Mouse (Mus musculus): Measurements from ENCODE around the gene Tfb2m. TPM values are rescaled to one million over a fixed set of nuclear protein-coding genes. Genes with fewer than 3 reads are reported as not detected.

Gene Tfb2m
- polyA plus RNA-seq, 1 experiment from 2014 or later: 32.6 TPM

DNA sequence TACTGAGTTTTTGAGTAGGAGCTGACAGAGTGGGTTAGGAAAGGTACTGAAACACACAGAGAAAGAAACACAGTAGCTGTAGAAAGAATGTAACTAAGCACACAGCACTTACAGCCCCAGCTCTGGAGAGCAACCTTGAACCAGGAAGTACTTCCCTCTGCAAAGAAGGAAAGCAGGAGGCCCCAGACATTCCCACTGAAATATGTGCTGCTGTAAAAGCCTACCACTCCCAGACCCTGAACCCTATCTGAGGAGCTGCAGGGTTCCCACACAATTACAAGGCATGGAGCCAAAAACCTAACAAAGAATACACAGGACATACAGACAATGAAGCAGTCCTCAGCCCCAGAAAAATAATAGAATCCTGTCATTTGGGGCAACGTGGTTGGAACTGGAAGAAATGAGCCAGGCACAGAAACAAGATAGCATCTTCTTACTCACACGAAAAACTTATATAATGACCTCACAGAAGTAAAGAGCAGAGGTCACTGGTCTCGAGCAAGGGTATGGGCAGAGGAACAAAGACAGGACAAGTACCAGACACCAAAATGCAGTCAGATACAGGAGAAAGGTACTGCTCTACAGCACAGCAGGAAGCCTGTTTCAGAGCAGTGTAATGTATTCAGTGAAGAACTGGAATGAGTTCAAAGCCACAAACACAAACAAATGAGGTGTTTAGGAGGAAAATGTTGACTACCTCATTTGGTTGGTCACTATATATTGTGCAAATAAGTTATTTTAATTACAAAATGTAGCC lies 60.1 kb downstream of the Tfb2m start:
- no peak overlapping the region for H3K27ac ChIP-seq
- H3K4me2 ChIP-seq: no peak overlapping the region
- no peak overlapping the region for H3K4me3 ChIP-seq
- peaks cover 8% of the 10 kb centered on the region for H3K4me1 ChIP-seq
- no peak for ATAC-seq
- H3K9ac ChIP-seq: no peak overlapping the region
- peaks cover 3% of the 10 kb centered on the region for H3K9me3 ChIP-seq (replicated peaks)
- H3K36me3 ChIP-seq (ENCODE audit: poor library complexity, severe bottlenecking): no peaks in the 10 kb centered on the region
- WGBS: 24% methylated on average over 3 of the region's 3 CpGs
- no peaks in the 10 kb centered on the region for H3K27me3 ChIP-seq

DNA sequence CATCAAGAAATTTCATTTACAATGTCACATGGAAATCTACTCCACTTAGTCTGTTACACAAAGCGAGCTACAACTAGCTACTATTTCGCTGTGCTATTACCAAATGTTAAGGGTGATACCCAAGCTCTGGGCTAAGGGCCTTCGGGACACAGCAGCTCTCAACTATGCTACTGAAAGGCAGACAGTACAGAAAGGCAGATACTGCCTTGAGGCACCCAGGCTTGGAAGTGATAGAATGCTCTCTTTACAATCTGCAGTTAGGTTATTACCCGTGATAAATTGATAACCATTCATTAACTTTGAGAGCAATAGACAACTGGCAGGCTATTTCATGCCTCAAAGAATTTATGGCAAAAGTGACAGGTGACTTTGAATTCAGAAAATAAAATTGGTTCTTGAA lies 65.2 kb downstream of the Tfb2m start:
- no peaks in the 10 kb centered on the region for H3K27me3 ChIP-seq
- no peaks in the 10 kb centered on the region for H3K9me3 ChIP-seq (replicated peaks)
- H3K4me2 ChIP-seq: no peak overlapping the region
- no peak overlapping the region for H3K27ac ChIP-seq
- ATAC-seq: no peak
- H3K9ac ChIP-seq: no peak overlapping the region
- no peak overlapping the region for H3K4me3 ChIP-seq
- WGBS: 85% methylated on average over 4 of the region's 4 CpGs
- no peaks in the 10 kb centered on the region for H3K36me3 ChIP-seq (ENCODE audit: poor library complexity, severe bottlenecking)
- peaks cover 4% of the 10 kb centered on the region for H3K4me1 ChIP-seq

Other genes with a start within 250 kb of the Tfb2m start
- gene Smyd3, start 28.2 kb downstream of the Tfb2m start, polyA plus RNA-seq (2015; fragmentation: Nextera tagmentation; extraction: Ambion mirVana): 13.5 and 13.7 TPM in 2 replicates
- gene Cnst, start 103 bp upstream of the Tfb2m start, polyA plus RNA-seq (2015; fragmentation: Nextera tagmentation; extraction: Ambion mirVana): 23.0 and 24.4 TPM in 2 replicates
- 87.5 and 91.5 TPM in 2 replicates for gene Sccpdh, start 121.9 kb upstream of the Tfb2m start, polyA plus RNA-seq (2015; fragmentation: Nextera tagmentation; extraction: Ambion mirVana)
- not detected in 2 replicates for gene Kif28, start 199.0 kb upstream of the Tfb2m start, polyA plus RNA-seq (2015; fragmentation: Nextera tagmentation; extraction: Ambion mirVana)